Mouse (Mus musculus): ENCODE measurements at regions not wholly inside any gene's neighbourhood (a gene's known extent, or its start where the extent isn't known, plus 50 kb on each side); places are given as distances from the start of the nearest gene placed in this dataset.

GRCm38 (mm10) chr2:137729871-137730270, 526.5 kb upstream of the Btbd3 start:
- Histone ChIP-seq H3K36me3 (ENCODE audit: control insufficient read depth, insufficient read depth) (no peaks in the 10 kb centered on the region), H3K27me3 (ENCODE audit: control insufficient read depth, insufficient read depth, insufficient read length) (no peaks in the 10 kb centered on the region), H3K4me2 (ENCODE audit: low read depth) (no peak overlapping the region), H3K4me3 (no peak overlapping the region), H3ac (ENCODE audit: control insufficient read depth, insufficient read length) (no peak overlapping the region), H3K79me2 (ENCODE audit: control insufficient read depth, insufficient read depth) (no peaks in the 10 kb centered on the region)
- no peak for TF ChIP-seq CEBPB (IDR thresholded peaks at IDR 0.05; ENCODE audit: insufficient read depth, poor library complexity, severe bottlenecking)
- no peak for TF ChIP-seq MYOG (IDR thresholded peaks at IDR 0.05; ENCODE audit: control insufficient read depth in 1 of 3, insufficient read depth in 1 of 3, insufficient read length in 2 of 3, low read depth in 2 of 3)
- no peak for TF ChIP-seq SRF (IDR thresholded peaks at IDR 0.05; ENCODE audit: control insufficient read depth, insufficient read length, low read depth)

GRCm38 (mm10) chr2:137729207-137729606, 527.2 kb upstream of the Btbd3 start:
- no peaks in the 10 kb centered on the region for H3K27me3 ChIP-seq (ENCODE audit: control insufficient read depth, insufficient read depth, insufficient read length)
- H3K79me2 ChIP-seq (ENCODE audit: control insufficient read depth, insufficient read depth), result no peaks in the 10 kb centered on the region
- no peak overlapping the region for H3K4me3 ChIP-seq
- H3K4me2 ChIP-seq (ENCODE audit: low read depth), result no peak overlapping the region
- H3ac ChIP-seq (ENCODE audit: control insufficient read depth, insufficient read length), result no peak overlapping the region
- no peaks in the 10 kb centered on the region for H3K36me3 ChIP-seq (ENCODE audit: control insufficient read depth, insufficient read depth)
- TF ChIP-seq POLR2A (IDR thresholded peaks at IDR 0.05; ENCODE audit: insufficient read length, low read depth), result no peak
- TF ChIP-seq POLR2AphosphoS2 (IDR thresholded peaks at IDR 0.05; ENCODE audit: insufficient read length, low read depth), result no peak
- TF ChIP-seq USF1 (IDR thresholded peaks at IDR 0.05; ENCODE audit: low read depth), result no peak

GRCm38 (mm10) chr2:137723651-137724050, 532.7 kb upstream of the Btbd3 start:
- Histone ChIP-seq H3K79me2 (ENCODE audit: control insufficient read depth, insufficient read depth) (no peaks in the 10 kb centered on the region), H3ac (ENCODE audit: control insufficient read depth, insufficient read length) (no peak overlapping the region), H3K4me2 (ENCODE audit: low read depth) (no peak overlapping the region), H3K4me3 (no peak overlapping the region), H3K36me3 (ENCODE audit: control insufficient read depth, insufficient read depth) (no peaks in the 10 kb centered on the region), H3K27me3 (ENCODE audit: control insufficient read depth, insufficient read depth, insufficient read length) (no peaks in the 10 kb centered on the region)
- no peak for TF ChIP-seq REST (IDR thresholded peaks at IDR 0.05; ENCODE audit: insufficient read depth, insufficient read length)
- TF ChIP-seq POLR2A (IDR thresholded peaks at IDR 0.05; ENCODE audit: insufficient read length, low read depth), result no peak
- no peak for TF ChIP-seq MYOG (IDR thresholded peaks at IDR 0.05; ENCODE audit: control insufficient read depth in 1 of 3, insufficient read depth in 1 of 3, insufficient read length in 2 of 3, low read depth in 2 of 3)
- no peak for TF ChIP-seq POLR2AphosphoS2 (IDR thresholded peaks at IDR 0.05; ENCODE audit: insufficient read length, low read depth)
- TF ChIP-seq E2F4 (IDR thresholded peaks at IDR 0.05; ENCODE audit: insufficient read depth), result no peak
- TF ChIP-seq MYOD1 (IDR thresholded peaks at IDR 0.05; ENCODE audit: control insufficient read depth in 1 of 3, insufficient read length in 2 of 3, low read depth in 2 of 3), result no peak

GRCm38 (mm10) chr2:137721767-137722424, 534.5 kb upstream of the Btbd3 start:
- TF ChIP-seq SRF (IDR thresholded peaks at IDR 0.05; ENCODE audit: control insufficient read depth, insufficient read length, low read depth) (no peak), MAX (IDR thresholded peaks at IDR 0.05; ENCODE audit: low read depth) (no peak), MYOD1 (IDR thresholded peaks at IDR 0.05; ENCODE audit: control insufficient read depth in 1 of 3, insufficient read length in 2 of 3, low read depth in 2 of 3) (no peak), MYOG (IDR thresholded peaks at IDR 0.05; ENCODE audit: control insufficient read depth in 1 of 3, insufficient read depth in 1 of 3, insufficient read length in 2 of 3, low read depth in 2 of 3) (no peak), CEBPB (IDR thresholded peaks at IDR 0.05; ENCODE audit: insufficient read depth, poor library complexity, severe bottlenecking) (no peak), USF1 (IDR thresholded peaks at IDR 0.05; ENCODE audit: low read depth) (no peak), TCF3 (IDR thresholded peaks at IDR 0.05; ENCODE audit: insufficient read length, low read depth) (no peak), TCF12 (IDR thresholded peaks at IDR 0.05; ENCODE audit: insufficient read depth, poor library complexity, severe bottlenecking) (no peak), REST (IDR thresholded peaks at IDR 0.05; ENCODE audit: insufficient read depth, insufficient read length) (no peak), POLR2A (IDR thresholded peaks at IDR 0.05; ENCODE audit: insufficient read length, low read depth) (no peak), POLR2AphosphoS2 (IDR thresholded peaks at IDR 0.05; ENCODE audit: insufficient read length, low read depth) (no peak), E2F4 (IDR thresholded peaks at IDR 0.05; ENCODE audit: insufficient read depth) (no peak)
- no peak overlapping the region for H3ac ChIP-seq (ENCODE audit: control insufficient read depth, insufficient read length)
- H3K36me3 ChIP-seq (ENCODE audit: control insufficient read depth, insufficient read depth), result no peaks in the 10 kb centered on the region
- peak overlapping the region; percentile 71 for H3K4me2 ChIP-seq (ENCODE audit: low read depth)
- no peaks in the 10 kb centered on the region for H3K79me2 ChIP-seq (ENCODE audit: control insufficient read depth, insufficient read depth)
- H3K4me3 ChIP-seq, result no peak overlapping the region
- no peaks in the 10 kb centered on the region for H3K27me3 ChIP-seq (ENCODE audit: control insufficient read depth, insufficient read depth, insufficient read length)

- no peak for TF ChIP-seq TCF12 (IDR thresholded peaks at IDR 0.05; ENCODE audit: insufficient read depth, poor library complexity, severe bottlenecking)
- TF ChIP-seq POLR2A (IDR thresholded peaks at IDR 0.05; ENCODE audit: insufficient read length, low read depth), result no peak
- no peak for TF ChIP-seq MAX (IDR thresholded peaks at IDR 0.05; ENCODE audit: low read depth)
- peak; percentile 14 to 74 (median 26) for TF ChIP-seq MYOG (IDR thresholded peaks at IDR 0.05; ENCODE audit: control insufficient read depth in 1 of 3, insufficient read depth in 1 of 3, insufficient read length in 2 of 3, low read depth in 2 of 3)
- no peak for TF ChIP-seq CEBPB (IDR thresholded peaks at IDR 0.05; ENCODE audit: insufficient read depth, poor library complexity, severe bottlenecking)
- no peak for TF ChIP-seq USF1 (IDR thresholded peaks at IDR 0.05; ENCODE audit: low read depth)
- TF ChIP-seq TCF3 (IDR thresholded peaks at IDR 0.05; ENCODE audit: insufficient read length, low read depth), result peak; percentile 11
- no peak for TF ChIP-seq E2F4 (IDR thresholded peaks at IDR 0.05; ENCODE audit: insufficient read depth)
- peak in 2 of 3 experiments; percentile 17 to 82 for TF ChIP-seq MYOD1 (IDR thresholded peaks at IDR 0.05; ENCODE audit: control insufficient read depth in 1 of 3, insufficient read length in 2 of 3, low read depth in 2 of 3)
- TF ChIP-seq SRF (IDR thresholded peaks at IDR 0.05; ENCODE audit: control insufficient read depth, insufficient read length, low read depth), result no peak
- TF ChIP-seq POLR2AphosphoS2 (IDR thresholded peaks at IDR 0.05; ENCODE audit: insufficient read length, low read depth), result no peak
- no peak for TF ChIP-seq REST (IDR thresholded peaks at IDR 0.05; ENCODE audit: insufficient read depth, insufficient read length)
- Histone ChIP-seq H3K27me3 (ENCODE audit: control insufficient read depth, insufficient read depth, insufficient read length) (no peaks in the 10 kb centered on the region), H3K36me3 (ENCODE audit: control insufficient read depth, insufficient read depth) (no peaks in the 10 kb centered on the region), H3ac (ENCODE audit: control insufficient read depth, insufficient read length) (no peak overlapping the region), H3K4me2 (ENCODE audit: low read depth) (peak overlapping the region; percentile 30), H3K4me3 (no peak overlapping the region), H3K79me2 (ENCODE audit: control insufficient read depth, insufficient read depth) (no peaks in the 10 kb centered on the region)
Observed at GRCm38 (mm10) chr2:137715891-137716290, 540.5 kb upstream of the Btbd3 start.
